24 mouse cellular contexts compared by ENCODE assay signal in genomic region chr12:87543927-87544326, GRCm38 (mm10). TPM values are rescaled to one million over a fixed set of nuclear protein-coding genes. Genes with fewer than 3 reads are reported as not detected.
"Had no signal": no experiment of that assay in that cellular context is flagged by ENCODE, and none has a peak within 500 bp of the region (broad histone marks: within the 10 kb centered on the region; RNA-seq: fewer than 3 reads in every experiment).

No protein-coding gene starts in this region.

- H3K4me3 ChIP-seq: neural tube, embryonic 13.5 days; neural tube, embryonic 15.5 days; stomach, embryonic 15.5 days had no signal

- H3K36me3 ChIP-seq: neural tube, embryonic 13.5 days; neural tube, embryonic 15.5 days; stomach, embryonic 15.5 days had no signal

- H3K27ac ChIP-seq: neural tube, embryonic 13.5 days; neural tube, embryonic 15.5 days; stomach, embryonic 15.5 days; stomach, postnatal 0 days had no signal

- H3K4me2 ChIP-seq: neural tube, embryonic 13.5 days; neural tube, embryonic 15.5 days; stomach, embryonic 15.5 days had no signal

- H3K9me3 ChIP-seq: neural tube, embryonic 13.5 days; neural tube, embryonic 15.5 days; stomach, embryonic 15.5 days had no signal

- DNase-seq: retina, postnatal 1 day; right cerebral cortex, adult 18-20 months; right cerebral cortex, postnatal 14 days; right cerebral cortex, postnatal 25 days; right cerebral cortex, postnatal 4 days; spleen, adult 18-20 months; thymus, adult 18-20 months; thymus, adult 2 months; thymus, postnatal 14 days; thymus, postnatal 25 days; thymus, postnatal 36 days; thymus, postnatal 4 days had no signal

- H3K27me3 ChIP-seq: neural tube, embryonic 13.5 days; neural tube, embryonic 15.5 days; stomach, embryonic 15.5 days had no signal

- H3K9ac ChIP-seq: neural tube, embryonic 13.5 days; neural tube, embryonic 15.5 days; stomach, embryonic 15.5 days had no signal

- H3K4me1 ChIP-seq: neural tube, embryonic 13.5 days; neural tube, embryonic 15.5 days; stomach, embryonic 15.5 days had no signal

RNA-seq across cellular contexts. Expression of gene Gm8300, which starts 29.8 kb away (rescaled TPM):
- polyA plus RNA-seq: neural tube, embryonic 13.5 days; neural tube, embryonic 14.5 days; neural tube, embryonic 15.5 days; small intestine, adult 2 months; spleen, adult 2 months; stomach, embryonic 14.5 days; stomach, embryonic 15.5 days; stomach, embryonic 16.5 days; stomach, postnatal 0 days; testis, adult 2 months; thymus, adult 2 months; thymus, postnatal 0 days; urinary bladder, adult 2 months had no signal

RNA-seq across cellular contexts. Expression of gene Gm5788, which starts 49.4 kb away (rescaled TPM):
- polyA plus RNA-seq: neural tube, embryonic 13.5 days; neural tube, embryonic 14.5 days; neural tube, embryonic 15.5 days; small intestine, adult 2 months; spleen, adult 2 months; stomach, embryonic 14.5 days; stomach, embryonic 15.5 days; stomach, embryonic 16.5 days; stomach, postnatal 0 days; testis, adult 2 months; thymus, adult 2 months; thymus, postnatal 0 days; urinary bladder, adult 2 months had no signal

RNA-seq across cellular contexts. Expression of gene Oog1, which starts 58.6 kb away (rescaled TPM):
- polyA plus RNA-seq: neural tube, embryonic 13.5 days; neural tube, embryonic 14.5 days; neural tube, embryonic 15.5 days; small intestine, adult 2 months; spleen, adult 2 months; stomach, embryonic 14.5 days; stomach, embryonic 15.5 days; stomach, embryonic 16.5 days; stomach, postnatal 0 days; thymus, postnatal 0 days; urinary bladder, adult 2 months had no signal
